Mouse (Mus musculus) cerebellum, adult 11-12 months (tissue): ENCODE data around the gene Trim80.
"Not testable (repeated sequence)": the region's sequence is repeated elsewhere in the genome, so short reads cannot be mapped to it uniquely, and the experiment has no call there.

Source experiments
- DNase-seq: peaks from one replicate; pipeline ENCODE4 v3.0.0; 2022

Trim80 gene

GRCm38 (mm10) chr11:115463397-115463796 lies 23.1 kb downstream of the Trim80 start:
- no peak for DNase-seq

- DNase-seq = no peak
Measured at GRCm38 (mm10) chr11:115464851-115465250, 24.5 kb downstream of the Trim80 start.

GRCm38 (mm10) chr11:115467217-115467618 lies 26.9 kb downstream of the Trim80 start:
- DNase-seq = no peak

GRCm38 (mm10) chr11:115472183-115472582 lies 31.8 kb downstream of the Trim80 start:
- no peak for DNase-seq

- DNase-seq = peak; percentile 95
Measured at GRCm38 (mm10) chr11:115473626-115474275, 33.4 kb downstream of the Trim80 start.

GRCm38 (mm10) chr11:115475025-115475757 lies 34.8 kb downstream of the Trim80 start, which contains the start of gene Armc7:
Armc7 (plus strand) TSS chr11:115475667.
- DNase-seq = peak; percentile 94

- DNase-seq = no peak
Measured at GRCm38 (mm10) chr11:115475758-115476237, 35.5 kb downstream of the Trim80 start.

GRCm38 (mm10) chr11:115476630-115477029 lies 36.3 kb downstream of the Trim80 start:
- not testable (repeated sequence) for DNase-seq

- DNase-seq = not testable (repeated sequence)
Measured at GRCm38 (mm10) chr11:115477388-115477787, 37.0 kb downstream of the Trim80 start.

- DNase-seq = no peak
Measured at GRCm38 (mm10) chr11:115478296-115478938, 38.1 kb downstream of the Trim80 start.

GRCm38 (mm10) chr11:115481553-115482259 lies 41.4 kb downstream of the Trim80 start:
- DNase-seq = no peak

- DNase-seq = no peak
Measured at GRCm38 (mm10) chr11:115483278-115483677, 42.9 kb downstream of the Trim80 start.

- peak; percentile 66 for DNase-seq
Measured at GRCm38 (mm10) chr11:115483726-115484125, 43.4 kb downstream of the Trim80 start.

- no peak for DNase-seq
Measured at GRCm38 (mm10) chr11:115485155-115485554, 44.8 kb downstream of the Trim80 start.

GRCm38 (mm10) chr11:115488551-115489104 lies 48.3 kb downstream of the Trim80 start:
- peak; percentile 83 for DNase-seq

- no peak for DNase-seq
Measured at GRCm38 (mm10) chr11:115490441-115491355, 50.4 kb downstream of the Trim80 start.

GRCm38 (mm10) chr11:115491356-115492083 lies 51.2 kb downstream of the Trim80 start, which contains the start of gene Nt5c:
Nt5c (minus strand) TSS chr11:115491862.
- peak; percentile 85 for DNase-seq

- no peak for DNase-seq
Measured at GRCm38 (mm10) chr11:115492387-115492786, 52.0 kb downstream of the Trim80 start.

- DNase-seq = not testable (repeated sequence)
Measured at GRCm38 (mm10) chr11:115496559-115496958, 56.2 kb downstream of the Trim80 start.
